Mouse (Mus musculus) embryo, embryonic 9.5 days (tissue): ENCODE results near the gene Gm11042.

Source experiments
- DNase-seq: peaks from one replicate; pipeline ENCODE4 v3.0.0-alpha.2; 2017; ENCODE audit errors: extremely low spot score

Gene Gm11042

DNA sequence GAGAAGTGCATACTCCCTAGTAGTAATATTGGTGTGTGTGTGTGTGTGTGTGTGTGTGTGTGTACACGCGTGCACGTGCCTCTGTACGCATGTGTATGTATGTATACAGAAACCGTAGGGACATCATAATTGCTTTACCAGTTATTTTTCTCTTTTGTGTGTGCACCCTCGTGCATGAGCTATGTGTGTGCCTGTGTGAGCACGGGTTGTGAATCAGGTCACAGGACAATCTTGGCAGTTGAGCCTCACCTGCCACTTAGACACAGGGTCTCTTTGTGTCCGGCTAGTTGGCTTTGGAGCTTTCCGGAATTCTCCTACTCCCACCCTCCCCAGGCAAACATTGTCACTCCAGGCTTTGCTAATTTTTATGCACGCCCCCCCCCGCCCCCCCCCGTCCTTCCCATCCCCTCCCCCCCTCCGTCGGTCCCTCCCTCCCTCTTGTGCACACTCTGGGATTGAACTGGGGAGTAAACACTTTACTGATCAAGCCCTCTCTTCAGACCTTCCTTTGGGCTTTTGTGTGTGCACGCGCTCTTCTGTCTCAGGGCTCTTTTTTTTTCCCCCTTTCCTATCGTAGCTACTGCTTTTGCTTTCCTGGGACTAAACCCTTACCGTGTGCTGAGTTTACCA lies at the start of gene Gm11042:
Gene Gm11042, minus strand, starts transcription at position 51 of the 630 bp plus-strand sequence.
- DNase-seq, result no peak

DNA sequence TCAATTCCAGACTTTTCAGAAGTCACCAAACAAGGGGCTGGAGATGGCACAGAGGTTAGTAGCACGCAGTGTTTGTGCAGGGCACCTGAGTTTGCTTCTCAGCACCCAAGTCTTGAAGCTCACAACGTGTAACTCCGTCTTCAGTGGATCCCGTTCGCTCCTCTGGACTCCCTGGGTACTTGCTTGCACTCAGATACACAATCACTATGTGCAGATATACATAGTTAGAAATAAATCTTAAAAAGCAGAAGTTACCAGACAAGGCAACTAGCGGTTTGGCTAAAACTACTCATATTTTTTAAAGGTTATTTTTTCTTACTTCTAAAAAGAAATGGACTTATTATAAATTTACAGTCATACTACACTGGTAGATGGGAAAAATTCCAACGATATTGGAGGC lies 48.3 kb upstream of the Gm11042 start:
- DNase-seq, result no peak

DNA sequence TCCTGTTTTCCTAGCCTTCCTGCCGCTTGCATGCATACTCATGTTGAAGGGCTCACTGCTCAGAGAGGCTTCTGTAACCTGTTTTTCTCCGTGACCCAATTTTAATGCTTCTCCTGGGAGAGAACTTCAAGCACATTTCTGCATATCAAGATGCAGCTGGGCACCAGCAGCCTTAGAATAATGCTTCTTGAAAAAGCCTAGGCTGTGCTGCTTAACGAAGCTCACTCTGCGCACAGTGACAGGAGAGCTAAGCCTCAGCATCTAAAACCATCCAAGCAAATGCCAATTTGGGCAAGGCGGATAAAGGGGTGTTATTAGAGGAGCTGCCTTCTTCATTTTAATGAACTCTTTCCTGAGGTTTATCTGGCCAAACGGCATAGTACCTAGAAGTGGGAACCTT lies 46.9 kb upstream of the Gm11042 start:
- no peak for DNase-seq

DNA sequence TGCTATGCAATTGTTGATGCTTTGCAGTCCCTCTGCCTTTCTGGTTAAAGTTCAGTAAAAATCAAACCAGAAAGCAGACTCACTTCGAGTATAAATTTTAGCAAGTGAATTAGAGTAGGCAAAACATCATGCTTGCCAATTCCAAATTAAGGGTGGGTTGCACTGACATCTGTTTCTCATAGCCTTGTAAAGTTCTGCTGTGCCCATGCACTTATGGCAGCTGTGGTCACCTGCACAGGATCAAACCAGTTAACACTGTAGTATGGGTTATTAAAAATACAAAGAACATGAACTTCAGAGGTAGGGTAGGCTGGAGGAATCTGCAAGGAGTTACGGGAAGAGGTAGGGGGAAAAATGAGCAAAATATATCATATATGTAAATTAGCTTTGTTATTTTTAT lies 46.3 kb upstream of the Gm11042 start:
- no peak for DNase-seq

DNA sequence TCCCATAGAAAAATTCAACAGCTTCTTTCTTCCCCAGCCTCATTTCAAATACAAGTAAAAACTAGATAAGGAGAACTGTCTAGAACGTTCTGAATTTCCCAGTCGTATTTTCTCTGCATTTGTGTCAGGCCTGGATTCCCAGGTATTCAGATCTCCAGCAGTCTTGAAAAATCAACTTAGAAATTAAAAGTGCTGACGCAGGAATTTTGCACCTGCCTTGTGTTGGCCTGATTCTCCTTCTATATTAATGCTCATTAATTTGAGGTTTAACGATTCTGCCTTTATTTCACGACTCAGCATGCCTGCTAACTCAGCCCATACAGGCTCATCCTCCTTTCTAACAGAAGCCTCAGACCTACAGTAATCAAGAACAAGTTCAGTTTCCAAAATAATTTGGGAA lies 43.6 kb upstream of the Gm11042 start:
- DNase-seq, result no peak

DNA sequence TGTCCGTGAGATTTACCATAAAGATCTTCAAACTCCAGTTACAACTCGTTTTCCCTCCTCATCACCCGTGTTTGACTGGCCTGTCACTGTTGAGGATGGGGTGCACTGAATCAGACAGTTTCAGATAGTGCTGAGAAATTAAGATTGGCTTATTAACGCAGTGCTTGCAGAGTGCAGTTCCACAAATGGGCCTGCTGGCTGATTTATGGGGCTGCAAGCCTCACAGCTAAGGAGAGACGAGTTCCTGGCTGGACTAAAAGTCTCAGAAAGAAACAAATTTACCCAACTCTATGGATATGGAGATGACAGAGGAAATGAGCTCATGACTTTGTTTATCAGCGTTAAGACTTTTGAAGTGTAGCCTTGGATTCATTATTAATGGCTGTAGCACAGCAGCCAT lies 41.6 kb upstream of the Gm11042 start:
- DNase-seq, result no peak

DNA sequence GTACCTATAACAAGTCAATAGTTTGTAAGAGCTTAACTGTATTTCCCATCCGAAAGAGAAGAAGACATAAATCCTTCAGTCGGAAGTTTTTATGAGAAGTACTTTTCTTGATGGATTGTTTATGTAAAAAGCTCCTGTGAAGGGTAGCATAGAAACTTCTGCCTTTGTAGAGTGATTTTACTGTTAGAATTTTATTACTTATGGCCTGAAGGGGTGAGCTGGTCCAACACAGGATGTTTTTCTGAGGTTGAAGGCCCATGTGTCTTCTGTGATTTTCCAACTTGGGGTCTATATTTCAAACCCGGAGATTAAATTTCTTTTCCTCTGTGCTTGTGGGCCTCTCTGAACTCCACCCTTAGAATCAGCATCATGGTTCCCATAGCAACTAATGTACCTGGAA lies 26.5 kb upstream of the Gm11042 start:
- no peak for DNase-seq

DNA sequence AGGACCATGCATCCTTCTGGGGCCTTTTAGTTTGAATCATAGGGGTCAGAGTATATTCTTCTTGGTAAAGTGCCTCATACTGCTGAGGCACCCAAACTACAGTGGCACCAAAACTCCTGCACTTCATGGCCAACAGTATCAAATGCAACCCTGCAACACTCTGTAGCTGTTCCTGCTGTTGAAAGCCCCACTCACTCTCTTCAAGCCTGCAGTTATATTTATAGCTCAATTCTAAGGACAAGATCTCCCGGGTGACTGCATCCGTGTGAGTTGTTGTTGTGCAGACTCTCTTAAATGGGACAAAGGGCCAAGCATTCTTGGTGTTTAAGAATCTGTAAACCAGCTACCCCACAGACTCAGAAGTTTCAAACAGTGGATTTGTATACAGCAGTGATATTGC lies 23.9 kb upstream of the Gm11042 start:
- no peak for DNase-seq

DNA sequence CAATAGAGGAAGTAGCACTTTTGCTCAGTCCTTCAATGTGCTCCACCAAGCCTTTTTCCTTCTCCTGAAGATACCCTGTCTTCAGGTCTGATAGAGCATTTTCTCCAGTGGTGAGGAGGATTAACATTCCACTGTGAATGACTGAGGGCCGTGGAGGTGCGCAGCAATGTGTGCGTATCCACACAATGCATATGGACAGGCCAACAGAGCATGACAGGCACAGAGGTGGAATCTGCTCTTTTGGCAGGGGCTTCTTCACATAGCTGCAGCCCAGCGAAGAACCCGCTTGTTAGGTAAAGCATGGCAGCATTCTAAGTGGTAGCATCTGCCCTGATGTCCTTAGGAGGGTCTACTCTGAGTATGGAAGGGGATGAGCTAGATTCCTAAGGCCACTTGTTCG lies 17.5 kb upstream of the Gm11042 start:
- DNase-seq, result no peak

DNA sequence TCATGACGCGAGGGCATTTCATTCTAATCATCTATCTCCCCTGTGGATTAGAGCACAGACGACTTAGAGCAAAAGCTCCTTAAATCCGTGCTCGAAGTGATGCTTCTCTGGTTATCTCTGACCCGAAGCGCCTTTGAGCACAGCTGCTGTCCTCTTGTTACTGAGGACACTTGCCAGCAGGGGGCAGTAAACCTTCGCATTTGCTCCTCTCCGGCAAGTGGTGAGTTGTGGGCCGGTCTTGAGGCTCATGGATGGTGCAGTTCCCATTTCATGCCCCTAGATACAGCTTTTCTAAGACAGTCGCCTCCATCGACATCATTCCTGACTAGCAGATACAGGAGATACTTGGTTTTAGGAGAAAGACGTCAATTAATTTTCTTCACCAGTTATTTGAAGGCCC lies 16.8 kb upstream of the Gm11042 start:
- peak; percentile 78 for DNase-seq

DNA sequence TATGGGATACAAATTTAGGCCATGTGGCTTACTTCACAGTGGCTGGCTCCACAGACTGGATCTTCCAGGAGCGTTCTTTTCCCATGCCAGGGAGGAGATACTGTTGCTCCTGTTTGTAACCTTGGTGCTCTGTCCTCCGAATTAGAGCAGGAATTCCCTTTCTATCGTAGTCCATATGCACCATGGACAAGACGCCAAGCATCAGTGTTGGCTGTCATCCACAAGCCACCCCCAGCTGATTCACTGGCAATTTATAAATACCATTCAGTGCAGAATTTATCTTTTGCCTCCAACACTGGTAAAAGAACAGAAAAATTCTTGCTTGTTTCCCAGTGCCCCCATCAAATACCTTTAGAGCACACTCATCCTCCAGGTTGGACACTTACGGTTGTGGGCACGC lies 13.6 kb upstream of the Gm11042 start:
- no peak for DNase-seq

DNA sequence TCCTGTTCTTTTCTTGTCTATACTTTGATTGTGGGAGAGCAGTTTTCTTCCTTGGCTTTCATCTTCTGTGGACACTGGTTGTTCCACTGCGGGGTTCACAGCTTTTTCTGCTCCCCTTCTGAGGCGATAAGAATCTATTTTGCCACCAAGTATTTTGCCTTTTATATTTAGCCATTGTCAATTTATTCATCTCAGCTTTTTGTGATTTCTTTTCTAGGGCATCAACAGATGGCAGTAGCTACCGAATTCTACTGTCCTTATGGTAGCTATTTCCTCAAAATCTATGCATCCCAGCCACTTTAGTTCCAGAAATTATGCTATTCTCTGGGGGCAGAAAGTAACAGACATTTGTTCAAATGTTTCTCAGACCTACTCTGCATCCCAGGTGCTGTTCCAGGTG lies 10.4 kb upstream of the Gm11042 start:
- DNase-seq, result no peak

DNA sequence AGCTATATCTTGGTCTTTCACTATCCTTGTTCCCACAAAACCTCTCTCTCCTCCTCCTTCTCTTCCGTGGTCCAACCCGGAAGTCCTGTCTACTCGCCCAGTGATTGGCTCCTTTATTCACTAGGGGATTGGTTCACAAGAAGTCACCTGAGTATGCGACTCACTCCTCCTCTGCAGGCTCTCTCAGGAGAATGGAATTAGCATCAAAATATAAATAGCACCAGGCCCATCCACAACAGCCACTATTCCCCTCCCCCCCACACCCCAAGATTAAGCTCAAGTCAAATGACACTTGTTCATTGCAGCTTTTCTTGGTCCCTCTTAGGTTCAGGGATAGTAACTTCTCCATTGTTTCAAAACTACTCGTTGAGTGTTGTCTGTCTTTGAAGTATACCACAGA lies 5.8 kb upstream of the Gm11042 start:
- DNase-seq, result no peak

DNA sequence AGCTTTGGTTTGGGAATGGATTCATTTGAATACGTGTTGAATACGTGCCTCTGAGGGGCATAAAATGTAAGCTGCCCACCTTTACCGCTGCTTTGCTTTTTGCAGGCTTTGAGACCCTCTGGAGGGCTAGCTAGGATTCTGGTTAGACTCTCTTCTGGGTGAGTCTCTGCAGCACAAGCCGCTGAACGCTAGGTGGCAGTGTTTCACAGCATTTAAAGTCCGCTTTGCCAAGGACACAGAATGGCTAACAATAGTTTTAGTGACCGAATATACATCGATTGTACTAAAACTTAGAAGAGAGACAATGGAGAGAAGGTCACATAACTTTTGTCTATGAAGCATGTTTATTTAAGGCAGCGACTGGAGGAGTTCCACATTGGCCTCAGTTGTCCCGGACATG lies 4.1 kb upstream of the Gm11042 start:
- DNase-seq, result peak; percentile 77

DNA sequence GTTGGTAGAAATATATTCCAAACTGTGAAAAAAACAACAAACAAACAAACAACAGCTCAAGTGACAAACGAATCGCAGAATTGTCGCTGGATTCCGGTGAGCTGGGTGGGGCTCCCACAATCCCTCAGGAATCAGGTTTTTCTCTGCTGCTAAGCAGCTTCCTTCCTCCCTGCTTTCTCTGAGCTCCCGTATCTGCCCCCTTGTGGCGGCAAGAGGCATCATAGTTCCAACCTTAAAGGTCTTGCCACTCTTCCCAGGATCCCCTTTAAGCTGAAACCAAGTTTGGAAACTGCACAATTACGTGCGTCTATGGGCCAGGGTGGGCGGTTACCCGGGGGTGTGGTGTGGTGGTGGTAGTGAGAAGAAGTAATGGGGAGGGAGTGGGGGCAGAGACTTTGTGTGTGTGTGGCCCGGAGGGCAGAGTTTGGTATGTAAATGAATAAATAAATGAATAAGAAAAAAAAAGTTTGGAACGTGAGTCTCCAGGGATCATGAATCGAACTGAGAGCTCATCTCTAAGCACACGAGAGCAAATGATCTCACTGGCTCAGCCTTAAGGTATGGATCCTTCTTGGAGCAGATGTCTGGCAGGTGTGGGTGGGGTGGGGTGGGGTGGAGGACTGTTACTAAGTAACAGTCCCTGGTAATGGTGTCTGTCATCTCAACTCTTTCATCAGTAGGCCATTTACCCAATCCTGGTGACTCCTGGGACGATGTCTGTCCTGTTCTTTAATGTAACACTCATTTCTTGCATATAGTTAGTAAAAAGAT lies 980 bp upstream of the Gm11042 start:
- peak; percentile 84 for DNase-seq

DNA sequence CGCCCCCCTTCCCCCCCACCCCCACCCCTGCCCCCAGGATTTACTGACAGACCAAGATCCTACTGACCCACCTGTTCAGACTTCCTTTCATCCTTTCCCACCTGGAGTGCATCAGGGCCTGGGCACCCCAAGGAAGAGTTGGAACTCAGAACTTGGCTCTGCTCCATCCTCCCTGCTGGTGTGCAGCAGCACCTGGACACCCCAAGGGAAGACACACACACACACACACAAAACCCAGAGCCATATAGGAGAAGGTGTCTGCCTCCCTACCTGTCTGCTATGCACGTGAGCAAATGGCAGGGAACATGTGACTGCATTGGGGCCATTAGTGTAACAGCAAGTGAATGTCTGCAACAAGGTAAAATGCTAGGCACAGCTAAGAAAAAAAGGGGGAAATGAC lies 973 bp downstream of the Gm11042 start:
- no peak for DNase-seq

DNA sequence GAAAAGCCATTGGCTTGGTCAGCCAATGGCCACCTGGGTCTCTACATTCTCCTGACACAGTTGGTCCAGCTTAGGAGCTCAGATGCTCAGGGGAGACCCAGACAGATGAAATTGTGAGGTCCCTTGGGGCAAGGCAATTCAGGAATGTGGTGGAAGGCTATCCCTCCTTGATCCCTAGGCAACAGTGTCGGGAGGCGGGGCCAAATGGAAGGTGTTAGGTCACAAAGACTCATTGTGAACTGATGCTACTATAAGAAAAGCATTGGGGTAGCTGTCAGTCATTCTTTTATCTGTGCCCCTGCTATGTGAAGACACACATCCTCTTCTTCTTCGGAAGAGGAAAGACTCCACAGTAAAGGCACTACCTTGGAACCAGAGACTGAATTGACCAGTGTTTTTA lies 3.6 kb downstream of the Gm11042 start:
- no peak for DNase-seq

DNA sequence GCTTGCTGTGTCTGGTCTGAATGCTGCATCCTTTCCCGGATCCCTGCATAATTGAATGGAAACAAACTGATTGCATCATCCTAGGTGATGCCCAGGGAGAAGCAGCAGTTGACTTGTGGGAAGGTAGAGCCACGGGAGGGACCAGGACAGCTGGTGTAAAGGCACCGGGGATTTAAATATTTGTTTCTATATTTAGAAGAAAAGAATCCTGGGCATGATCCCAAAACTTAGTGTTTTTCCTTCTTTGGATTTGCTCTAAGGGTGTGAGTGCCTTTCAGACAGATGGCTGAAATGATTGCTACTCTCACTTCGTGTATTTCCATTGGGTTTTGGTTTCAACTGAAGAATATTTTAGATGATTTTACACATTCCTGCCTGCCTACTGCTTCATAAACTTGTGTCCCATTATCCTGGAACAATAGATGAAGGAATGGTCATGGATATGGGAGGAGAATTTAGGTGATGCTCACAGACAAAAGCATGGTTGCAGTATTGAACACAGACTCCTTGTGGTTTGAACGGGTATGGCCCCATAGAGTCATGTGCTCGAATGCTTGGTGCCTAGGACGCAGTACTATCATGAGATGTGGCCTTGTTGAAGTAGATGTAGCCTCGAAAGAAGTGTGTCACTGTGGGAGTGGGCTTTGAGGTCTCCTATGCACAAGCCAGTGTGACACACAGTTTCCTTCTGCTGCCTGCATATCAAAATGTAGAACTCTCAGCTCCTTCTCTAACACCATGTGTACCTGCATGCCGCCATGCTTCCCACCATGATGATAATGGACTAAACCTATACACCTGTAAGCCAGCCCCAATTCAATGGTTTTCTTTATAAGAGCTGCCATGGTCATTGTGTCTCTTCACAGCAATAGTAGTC lies 12.5 kb downstream of the Gm11042 start:
- no peak for DNase-seq

DNA sequence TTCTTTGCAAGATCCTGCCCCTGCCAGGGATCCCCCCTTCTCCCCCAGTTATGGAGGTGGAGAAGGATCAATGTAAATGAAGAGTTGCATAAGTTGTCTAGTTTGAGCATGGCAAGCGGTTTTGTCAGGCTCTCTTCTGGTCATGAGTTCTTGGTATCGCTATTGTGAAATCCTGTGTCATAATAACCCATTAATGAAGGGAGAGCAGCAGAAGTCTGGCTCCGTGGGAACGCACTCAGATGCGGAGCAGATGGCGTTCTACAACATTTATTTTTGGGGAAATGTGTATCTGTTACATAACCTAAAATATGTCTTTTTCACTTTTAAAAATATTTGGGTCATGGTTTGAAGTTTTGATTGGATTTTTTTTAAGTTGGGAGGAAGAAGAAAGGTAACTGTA lies 14.6 kb downstream of the Gm11042 start:
- no peak for DNase-seq

DNA sequence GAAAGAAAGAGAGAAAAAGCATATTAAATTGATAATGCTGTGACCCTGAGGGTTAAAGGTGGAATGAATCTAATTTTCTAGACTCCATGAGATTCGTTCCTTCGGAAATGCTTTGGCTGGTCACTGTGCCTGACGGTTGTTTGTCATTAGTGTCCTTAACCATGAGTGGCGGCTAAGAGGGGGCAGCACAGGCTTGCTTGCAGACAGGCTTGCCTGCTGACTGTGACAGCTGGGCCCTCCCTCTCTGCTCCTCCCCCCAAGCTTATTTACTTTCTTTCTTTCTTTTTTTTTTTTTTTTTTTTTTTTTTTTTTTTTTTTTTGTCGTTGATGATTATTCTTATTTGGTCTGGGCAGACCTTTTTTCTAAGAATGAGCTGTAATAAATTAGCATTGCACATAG lies 19.8 kb downstream of the Gm11042 start:
- DNase-seq, result no peak

DNA sequence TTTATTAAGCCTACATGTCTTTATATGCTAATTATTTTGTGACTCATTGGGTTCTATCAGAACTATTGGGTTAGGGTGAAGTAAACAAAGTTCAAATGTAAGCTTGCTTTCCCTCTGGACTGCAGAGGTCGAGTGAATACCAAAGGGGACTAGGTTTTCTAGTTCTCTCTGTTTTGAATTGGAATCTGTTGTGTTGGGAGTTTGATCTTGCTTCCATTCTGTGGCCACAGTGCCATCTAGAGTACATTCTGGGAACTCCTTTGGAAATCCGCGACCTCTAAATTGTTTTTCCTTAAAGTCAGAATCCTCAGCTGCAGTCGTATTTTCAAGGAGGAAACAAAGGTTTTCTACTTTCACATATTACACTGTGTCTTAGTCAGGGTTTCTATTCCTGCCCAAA lies 22.6 kb downstream of the Gm11042 start:
- DNase-seq, result peak; percentile 66

DNA sequence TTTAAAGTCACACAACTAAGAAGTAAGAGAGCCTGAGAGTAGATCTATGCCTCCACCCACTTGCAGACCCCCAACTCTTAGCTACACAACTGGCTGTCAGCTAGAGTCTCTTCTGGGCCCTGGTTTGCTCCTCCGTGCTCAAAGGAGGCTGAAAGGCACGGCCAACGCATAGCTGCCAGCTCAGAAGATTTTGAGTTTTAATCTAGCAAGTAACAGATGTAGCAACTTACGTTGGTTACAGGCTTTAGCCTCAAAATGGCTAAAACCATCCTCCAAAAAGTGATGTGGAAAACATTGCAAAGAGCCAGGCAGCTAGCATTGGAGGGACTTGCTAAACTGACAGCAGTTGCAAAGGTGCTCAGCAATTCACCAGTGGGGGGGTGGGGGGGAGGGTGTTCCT lies 25.2 kb downstream of the Gm11042 start:
- DNase-seq, result no peak

DNA sequence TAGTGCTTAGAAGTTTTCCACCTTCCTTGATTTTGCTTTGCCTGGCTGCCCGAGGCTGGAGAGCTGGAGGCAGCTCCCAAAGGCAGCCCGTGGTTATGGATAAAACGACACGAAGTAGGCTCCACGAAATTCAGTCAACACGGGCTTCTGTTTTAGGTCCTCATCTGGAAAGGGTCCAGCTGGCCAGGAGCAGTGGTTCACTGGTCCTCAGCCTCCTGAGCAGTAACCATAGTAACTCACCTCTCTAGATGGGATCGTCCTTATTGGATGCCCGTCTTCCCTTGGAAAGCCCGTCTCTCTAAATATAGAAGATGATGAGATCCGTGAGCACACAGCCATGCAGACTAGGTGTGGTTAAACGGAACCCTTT lies 31.5 kb downstream of the Gm11042 start:
- no peak for DNase-seq
